Mouse (Mus musculus) retina, postnatal 1 day (tissue): ENCODE results near the gene Ankrd11.
"Not testable (repeated sequence)": the region's sequence is repeated elsewhere in the genome, so short reads cannot be mapped to it uniquely, and the experiment has no call there.

ENCODE experiments used
- DNase-seq: peaks from one replicate; pipeline ENCODE4 v3.0.0-alpha.2; 2012

Ankrd11 gene

DNA sequence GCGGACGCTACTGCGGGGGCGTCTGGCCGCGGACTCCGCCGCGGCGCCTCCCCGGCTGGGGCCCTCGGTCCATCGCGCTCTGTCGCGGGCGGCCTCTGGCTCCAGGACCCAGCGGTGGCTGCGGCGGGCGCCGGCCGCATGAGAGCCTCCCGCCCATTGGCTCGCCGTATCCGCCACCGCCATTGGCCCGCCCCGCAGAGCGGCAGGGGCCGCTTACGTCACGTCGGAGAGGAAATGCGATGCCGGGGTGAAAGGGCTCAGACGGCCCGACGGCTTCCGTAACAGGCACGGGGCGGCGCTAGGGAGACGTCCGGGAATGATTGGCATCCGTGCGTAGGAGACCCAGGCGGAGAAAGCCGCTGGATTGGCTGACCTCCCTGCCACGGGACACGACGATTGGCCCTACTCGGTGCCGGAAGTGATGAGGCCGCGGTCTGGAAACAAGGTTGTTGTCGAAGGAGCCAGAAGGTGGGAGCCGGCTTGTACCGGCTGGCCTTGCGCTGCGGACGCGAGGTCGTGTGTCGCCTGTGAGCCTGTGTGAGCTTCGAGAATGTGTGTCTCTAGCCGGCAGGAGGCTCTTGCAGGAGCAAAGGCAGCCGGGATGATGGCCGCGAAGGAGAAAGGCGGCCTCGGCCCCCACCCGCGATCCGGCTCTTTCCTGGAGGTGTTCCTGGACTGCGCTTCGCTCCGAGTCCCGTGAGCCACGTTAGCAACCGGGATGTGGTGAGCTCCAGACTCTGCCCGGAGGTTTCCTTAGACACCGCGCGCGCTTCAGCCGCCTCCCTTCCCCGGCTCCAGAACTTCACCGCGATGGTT is at the start of gene Ankrd11:
Gene Ankrd11, minus strand, starts transcription at position 120 of the 816 bp plus-strand sequence.
- peak; percentile 100 for DNase-seq

DNA sequence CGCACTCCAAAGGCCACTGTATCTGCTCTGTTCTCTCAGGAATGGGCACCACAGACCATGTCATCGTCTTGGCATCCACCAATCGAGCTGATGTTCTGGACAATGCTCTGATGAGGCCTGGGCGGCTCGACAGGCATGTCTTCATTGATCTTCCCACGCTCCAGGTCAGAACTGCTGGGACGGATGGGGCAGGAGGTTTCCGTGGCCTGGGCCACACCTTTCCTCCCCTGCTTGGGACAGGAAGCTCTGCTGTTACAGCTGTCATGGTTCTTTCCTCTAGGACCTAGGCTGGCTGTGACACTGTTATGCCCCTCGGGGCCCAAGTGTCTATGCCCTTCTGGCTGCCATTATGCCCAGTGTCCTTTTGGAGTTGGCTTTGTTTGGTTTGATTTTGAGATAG is 45.2 kb upstream of the Ankrd11 start:
- DNase-seq: no peak

DNA sequence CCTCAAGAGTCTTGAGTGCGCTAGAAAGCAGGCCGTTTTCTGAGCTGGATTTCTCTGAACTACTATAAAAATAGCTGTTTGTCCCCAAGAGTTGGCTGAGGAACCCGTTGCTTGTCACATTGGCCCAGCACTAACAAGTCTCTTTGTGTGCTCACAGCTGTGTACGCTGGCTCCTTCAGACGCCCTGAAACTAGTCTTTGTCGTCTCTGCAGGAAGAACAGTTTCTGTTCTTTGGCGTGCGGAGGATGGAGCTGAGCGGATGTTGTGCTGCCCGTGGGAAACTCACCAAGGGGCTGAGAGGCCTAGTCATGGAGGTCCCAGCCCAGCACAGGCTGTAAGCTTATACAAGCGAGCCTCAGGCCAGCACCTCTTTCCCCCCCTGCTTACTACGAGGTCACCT is 41.5 kb upstream of the Ankrd11 start:
- no peak for DNase-seq

DNA sequence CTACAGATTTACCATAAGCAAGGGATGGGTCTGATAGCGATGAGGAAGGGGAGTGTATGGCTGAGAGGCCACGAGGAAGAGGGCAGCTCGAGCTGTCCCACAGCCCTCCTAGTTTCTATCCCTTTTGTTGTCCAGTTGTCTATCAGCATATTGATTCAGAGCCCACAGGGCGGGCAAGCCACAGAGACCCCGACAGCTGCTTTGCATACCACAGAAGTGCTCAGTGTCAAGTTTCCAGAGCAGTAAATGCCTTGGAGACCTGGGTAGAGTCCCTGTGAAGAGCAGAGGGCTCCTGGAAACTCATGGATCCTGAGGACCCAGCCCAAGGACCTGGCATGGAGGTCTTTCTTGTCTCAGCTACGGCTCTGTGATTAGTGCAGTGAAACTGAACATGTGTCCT is 40.9 kb upstream of the Ankrd11 start:
- DNase-seq: no peak

DNA sequence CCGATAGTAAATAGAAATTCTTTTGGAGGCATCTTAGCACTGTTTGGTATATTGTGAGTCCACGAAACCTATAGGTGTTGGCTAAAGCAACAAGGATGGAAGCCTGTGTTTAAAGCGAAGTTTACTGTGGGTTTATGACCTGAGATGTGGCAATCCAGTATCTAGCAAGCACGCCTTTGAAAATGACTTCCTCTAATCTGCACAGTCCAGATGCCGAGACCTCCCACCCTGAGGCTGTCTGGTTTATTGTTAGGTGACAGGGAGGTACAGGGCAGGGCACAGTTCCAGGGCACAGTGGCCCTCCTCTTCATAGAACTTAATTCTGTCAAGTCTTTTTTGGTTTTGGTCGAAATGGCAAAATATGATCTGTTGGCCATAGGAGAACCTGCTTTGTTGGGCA is 35.1 kb upstream of the Ankrd11 start:
- no peak for DNase-seq

DNA sequence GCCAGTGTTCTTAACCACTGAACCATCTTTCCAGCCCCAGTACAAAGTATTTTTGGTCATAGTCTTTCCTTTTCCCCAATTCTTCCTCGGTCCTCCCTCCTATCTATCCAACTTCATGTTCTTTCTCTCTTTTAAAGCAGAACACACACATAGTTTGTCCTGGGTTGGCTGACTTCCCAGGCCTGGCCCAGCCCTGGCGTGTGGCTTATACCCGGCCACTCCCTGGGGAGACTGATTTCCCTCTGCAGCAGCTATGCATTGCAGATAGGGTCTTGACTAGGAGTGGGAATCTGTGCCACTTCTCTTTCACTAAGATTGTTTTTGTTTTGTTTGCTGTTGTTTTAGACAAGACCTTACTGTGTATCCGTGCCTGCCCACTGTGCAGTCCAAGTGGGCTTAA is 29.1 kb upstream of the Ankrd11 start:
- no peak for DNase-seq

GRCm38 (mm10) chr8:123066101-123066683 is 24.1 kb upstream of the Ankrd11 start:
- DNase-seq: no peak

- DNase-seq: peak; percentile 98
These were observed 23.4 kb upstream of the Ankrd11 start for GRCm38 (mm10) chr8:123065214-123066100.

- peak; percentile 58 for DNase-seq
These were observed 22.7 kb upstream of the Ankrd11 start for GRCm38 (mm10) chr8:123064809-123065213.

DNA sequence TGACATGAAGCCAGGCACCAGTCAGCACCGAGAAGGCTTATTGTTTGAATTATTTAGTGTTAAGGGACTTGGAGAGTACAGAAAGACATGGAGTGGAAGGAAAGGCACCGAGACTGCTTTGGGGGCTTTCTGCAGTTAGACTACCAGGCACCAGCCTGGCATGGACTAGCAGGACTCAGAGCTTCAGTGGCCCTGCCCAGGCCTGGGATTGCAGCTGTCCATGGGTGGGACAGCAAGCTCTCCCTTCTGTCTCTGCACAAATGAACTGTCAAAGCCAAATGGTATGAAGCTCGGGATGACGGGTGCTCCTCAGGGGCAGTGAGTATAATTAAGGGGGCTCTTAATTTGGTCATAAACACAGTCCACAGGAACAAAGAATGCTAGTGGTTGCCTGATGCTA is 22.0 kb upstream of the Ankrd11 start:
- peak; percentile 3 for DNase-seq

DNA sequence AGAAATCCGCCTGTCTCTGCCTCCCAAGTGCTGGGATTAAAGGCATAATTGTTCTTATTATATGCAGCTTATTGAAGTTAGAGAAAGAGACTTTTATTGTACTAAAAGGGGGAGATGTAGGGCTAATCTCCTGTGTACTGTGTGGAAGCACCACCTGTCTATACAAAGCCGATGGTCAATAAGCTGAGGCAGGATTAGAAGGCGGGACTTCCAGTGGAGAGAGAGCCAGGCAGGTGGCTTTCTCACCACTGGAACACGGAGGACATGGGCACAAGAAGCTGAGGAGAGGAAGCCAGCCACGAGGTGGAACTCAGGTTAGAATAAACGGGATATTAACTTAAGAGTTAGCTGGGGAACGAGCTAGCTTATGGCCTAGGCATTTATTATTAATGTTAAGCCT is 20.6 kb upstream of the Ankrd11 start, which contains the start of gene Spg7:
Gene Spg7, plus strand, starts transcription at position 222 of the 400 bp plus-strand sequence.
- peak; percentile 52 for DNase-seq

GRCm38 (mm10) chr8:123051458-123051857 is 9.4 kb upstream of the Ankrd11 start:
- DNase-seq: no peak

DNA sequence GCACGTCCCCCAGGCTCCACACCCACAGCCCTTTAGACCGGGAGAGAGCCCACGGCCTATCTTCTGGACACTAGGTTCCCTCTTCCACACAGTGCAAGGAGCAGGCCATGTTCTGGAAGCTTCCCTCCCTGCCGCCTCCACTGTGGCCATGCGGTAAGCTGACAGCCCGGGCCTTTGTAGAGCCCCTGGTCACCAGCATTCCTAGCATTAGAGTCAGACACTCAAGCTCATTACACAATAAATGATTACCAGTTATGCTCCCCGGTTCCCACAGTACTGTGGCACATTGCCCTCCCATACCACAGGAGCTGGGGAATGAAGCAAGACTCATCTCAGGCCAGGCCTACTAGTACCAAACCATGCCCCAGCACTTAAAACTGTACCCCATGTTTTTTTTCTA is 6.3 kb upstream of the Ankrd11 start:
- DNase-seq: no peak

- DNase-seq: no peak
These were observed 5.8 kb upstream of the Ankrd11 start for GRCm38 (mm10) chr8:123047827-123048226.

DNA sequence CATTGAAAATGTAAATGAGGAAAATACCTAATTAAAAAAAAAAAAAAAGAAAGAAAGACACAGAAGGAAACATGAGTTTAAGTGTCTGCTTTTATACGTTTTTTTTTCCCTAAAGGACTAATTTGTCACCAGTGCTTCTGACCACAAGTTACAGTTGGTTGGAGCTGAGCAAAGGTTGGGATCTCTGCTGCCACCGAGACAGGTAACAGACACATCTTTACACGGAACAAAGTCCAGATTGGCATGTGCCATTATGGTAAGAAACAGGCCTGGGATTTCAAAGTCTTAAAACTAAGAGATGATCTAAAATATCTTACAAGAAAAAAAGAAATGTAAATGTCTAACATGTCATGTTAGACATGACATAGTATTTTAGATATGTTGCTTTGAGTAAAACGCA is 4.6 kb upstream of the Ankrd11 start:
- DNase-seq: no peak

DNA sequence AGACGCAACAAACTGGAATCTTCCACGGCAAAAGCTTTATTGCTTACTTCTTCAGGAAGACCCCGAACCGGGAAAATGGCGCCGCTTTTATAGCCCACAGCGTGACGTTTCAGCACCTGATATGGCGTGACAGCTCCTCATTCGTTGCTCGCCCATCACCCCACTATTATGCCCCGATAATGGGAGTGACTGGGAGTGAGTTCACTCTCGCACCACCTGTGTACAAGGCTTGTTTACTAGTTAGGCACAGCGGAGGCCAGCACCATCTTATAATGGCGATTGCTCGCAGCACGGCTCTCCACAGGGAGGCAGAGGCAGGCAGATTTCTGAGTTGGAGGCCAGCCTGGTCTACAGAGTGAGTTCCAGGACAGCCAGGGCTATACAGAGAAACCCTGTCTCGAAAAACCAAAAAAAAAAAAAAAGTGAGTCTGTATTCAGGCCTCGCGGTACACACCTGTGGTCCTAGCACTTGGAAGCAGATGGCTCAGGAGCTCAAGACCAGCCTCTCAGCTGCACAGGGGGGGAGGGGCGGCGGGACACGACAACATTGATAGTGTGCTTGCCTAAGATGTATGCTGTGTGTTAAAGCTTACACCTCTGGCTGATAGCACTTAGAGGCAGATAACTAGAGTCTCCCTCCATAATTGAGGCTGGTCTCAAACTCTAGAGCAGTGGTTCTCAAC is 2.8 kb upstream of the Ankrd11 start:
- not testable (repeated sequence) for DNase-seq

- DNase-seq: no peak
These were observed 1.9 kb upstream of the Ankrd11 start for GRCm38 (mm10) chr8:123043941-123044340.

DNA sequence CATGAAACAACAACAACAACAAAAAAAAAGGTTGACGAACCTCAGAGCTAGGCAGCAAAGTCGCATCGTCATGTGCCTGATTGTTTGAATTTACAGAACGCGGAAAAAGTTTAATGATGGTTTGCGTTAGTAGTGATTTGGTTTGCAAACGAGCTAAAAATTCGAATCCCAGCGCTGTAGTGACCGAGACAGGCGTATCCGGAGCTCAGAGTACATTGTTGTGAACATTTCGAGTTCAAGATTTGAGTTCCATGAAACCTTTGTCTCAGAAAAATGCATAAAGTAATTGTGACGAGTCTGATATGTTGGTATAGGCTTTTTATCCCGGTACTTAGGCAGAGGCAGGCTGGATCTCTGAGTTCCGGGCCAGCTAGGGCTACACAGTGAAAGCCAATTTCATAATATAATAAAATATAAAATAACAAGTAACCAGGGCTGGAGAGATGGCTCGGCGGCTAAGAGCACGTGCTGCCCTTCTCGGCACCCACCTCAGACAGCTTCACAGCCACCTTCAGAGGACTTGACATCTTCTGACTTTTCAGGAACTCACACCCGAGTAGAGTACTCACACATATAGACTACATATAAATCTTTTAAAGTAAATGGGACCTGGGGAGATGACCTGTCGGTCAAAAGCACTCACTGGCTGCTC is 1.0 kb upstream of the Ankrd11 start:
- DNase-seq: no peak

DNA sequence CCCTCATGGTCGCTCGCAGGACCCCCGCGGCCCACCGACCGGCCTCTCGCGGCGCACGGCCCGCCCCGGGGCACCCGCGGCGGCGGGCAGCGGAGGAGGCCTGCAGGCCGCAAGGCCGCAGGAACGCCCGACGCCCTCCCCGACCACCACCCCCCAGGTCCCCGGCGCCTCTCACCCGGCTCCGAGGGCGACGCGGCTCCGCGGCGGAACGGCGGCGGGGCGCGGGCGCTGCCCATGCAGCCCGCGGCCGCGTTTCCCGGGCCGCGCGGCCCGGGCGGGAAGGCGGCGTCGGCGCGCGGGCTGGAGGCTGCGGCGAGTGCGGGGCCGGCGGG is 337 bp downstream of the Ankrd11 start:
- no peak for DNase-seq

DNA sequence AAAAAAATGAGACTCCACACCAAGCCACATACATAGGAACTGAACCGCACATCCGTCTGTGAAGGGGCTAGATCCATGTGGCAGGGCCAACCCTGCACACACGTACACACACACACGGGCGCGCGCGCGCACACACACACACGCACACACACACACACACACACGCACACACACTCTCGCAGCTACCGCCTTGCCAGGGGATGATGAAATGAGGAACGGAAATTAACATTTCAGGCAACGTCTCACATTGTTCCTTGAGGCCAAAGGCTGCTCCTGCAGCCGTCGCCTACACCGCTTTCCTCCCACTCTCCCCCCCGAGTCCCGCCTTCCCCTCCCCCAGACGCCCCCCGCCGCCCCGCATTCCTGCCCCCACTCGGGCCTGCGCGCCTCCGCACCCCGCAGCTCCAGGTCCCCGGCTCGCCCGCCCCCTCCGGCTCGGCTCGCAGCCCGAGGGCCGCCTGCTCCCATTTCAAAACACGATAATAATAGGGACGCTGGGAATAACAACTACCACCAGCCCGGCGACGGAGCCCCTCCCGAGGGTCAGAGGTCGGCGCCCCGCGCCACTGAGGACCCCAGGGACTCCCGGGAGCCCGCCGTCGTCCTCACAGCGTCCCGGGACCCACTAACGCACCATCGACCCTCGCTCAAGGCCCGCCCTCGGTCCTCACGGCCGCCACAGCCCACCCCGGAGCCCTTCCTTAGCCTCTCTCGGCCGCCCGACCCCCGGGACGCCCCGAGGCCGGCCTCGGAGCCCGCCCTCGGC is 886 bp downstream of the Ankrd11 start:
- DNase-seq: peak; percentile 75

- DNase-seq: peak; percentile 50
These were observed 1.9 kb downstream of the Ankrd11 start for GRCm38 (mm10) chr8:123040110-123040650.
